Mouse (Mus musculus): ENCODE data around the gene Nampt.

Nampt gene

GRCm38 (mm10) chr12:32829321-32830090 is 10.2 kb downstream of the Nampt start:
- TF ChIP-seq NANOG (IDR thresholded peaks at IDR 0.05; ENCODE audit: borderline replicate concordance, low read length), result no peak
- no peak for TF ChIP-seq POU5F1 (IDR thresholded peaks at IDR 0.05; ENCODE audit: borderline replicate concordance, low read length)
- no peak for TF ChIP-seq CTCF (conservative IDR thresholded peaks at IDR 0.05; ENCODE audit: low read length)
- Histone ChIP-seq H3K9me3 (ENCODE audit: low read length) (no peaks in the 10 kb centered on the region), H3K36me3 (ENCODE audit: insufficient read depth, low read length) (peaks cover 81% of the 10 kb centered on the region), H3K27me3 (ENCODE audit: insufficient read depth, low read length) (no peaks in the 10 kb centered on the region), H3K4me1 (replicated peaks; ENCODE audit: low read depth, low read length) (peaks cover 56% of the 10 kb centered on the region), H3K4me3 (replicated peaks; ENCODE audit: low read length) (no peak overlapping the region)

DNA sequence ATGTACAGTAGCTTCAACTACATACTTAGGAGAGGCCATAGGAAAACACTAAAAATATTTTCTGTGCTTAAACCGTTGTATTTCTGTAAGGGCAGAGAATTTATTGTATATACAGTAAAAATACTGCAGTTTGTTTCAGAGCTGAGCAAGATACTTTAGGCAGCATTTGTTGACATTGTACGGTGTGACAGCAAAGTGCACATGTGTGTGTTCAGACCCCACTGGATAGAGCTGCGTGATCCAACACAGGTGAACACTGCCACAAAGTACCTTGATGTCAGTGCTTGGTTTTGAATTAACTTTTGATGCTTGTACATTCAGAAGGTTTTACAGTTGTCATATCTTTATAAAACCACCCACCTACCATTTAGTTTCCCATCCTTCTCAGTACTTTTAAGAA is 12.7 kb downstream of the Nampt start:
- Histone ChIP-seq H3K36me3 (ENCODE audit: insufficient read depth, low read length) (peaks cover 95% of the 10 kb centered on the region), H3K4me3 (replicated peaks; ENCODE audit: low read length) (no peak overlapping the region), H3K27me3 (ENCODE audit: insufficient read depth, low read length) (no peaks in the 10 kb centered on the region), H3K9me3 (ENCODE audit: low read length) (no peaks in the 10 kb centered on the region), H3K4me1 (replicated peaks; ENCODE audit: low read depth, low read length) (peaks cover 32% of the 10 kb centered on the region)
- TF ChIP-seq CTCF (conservative IDR thresholded peaks at IDR 0.05; ENCODE audit: low read length) (no peak), NANOG (IDR thresholded peaks at IDR 0.05; ENCODE audit: borderline replicate concordance, low read length) (no peak), POU5F1 (IDR thresholded peaks at IDR 0.05; ENCODE audit: borderline replicate concordance, low read length) (no peak)

- Histone ChIP-seq H3K9me3 (ENCODE audit: low read length) (no peaks in the 10 kb centered on the region), H3K27me3 (ENCODE audit: insufficient read depth, low read length) (no peaks in the 10 kb centered on the region), H3K36me3 (ENCODE audit: insufficient read depth, low read length) (peaks cover 97% of the 10 kb centered on the region), H3K4me3 (replicated peaks; ENCODE audit: low read length) (no peak overlapping the region), H3K4me1 (replicated peaks; ENCODE audit: low read depth, low read length) (peaks cover 22% of the 10 kb centered on the region)
- TF ChIP-seq POU5F1 (IDR thresholded peaks at IDR 0.05; ENCODE audit: borderline replicate concordance, low read length), result no peak
- TF ChIP-seq CTCF (conservative IDR thresholded peaks at IDR 0.05; ENCODE audit: low read length), result no peak
- no peak for TF ChIP-seq NANOG (IDR thresholded peaks at IDR 0.05; ENCODE audit: borderline replicate concordance, low read length)
Observed at GRCm38 (mm10) chr12:32834781-32835180, 15.4 kb downstream of the Nampt start.

DNA sequence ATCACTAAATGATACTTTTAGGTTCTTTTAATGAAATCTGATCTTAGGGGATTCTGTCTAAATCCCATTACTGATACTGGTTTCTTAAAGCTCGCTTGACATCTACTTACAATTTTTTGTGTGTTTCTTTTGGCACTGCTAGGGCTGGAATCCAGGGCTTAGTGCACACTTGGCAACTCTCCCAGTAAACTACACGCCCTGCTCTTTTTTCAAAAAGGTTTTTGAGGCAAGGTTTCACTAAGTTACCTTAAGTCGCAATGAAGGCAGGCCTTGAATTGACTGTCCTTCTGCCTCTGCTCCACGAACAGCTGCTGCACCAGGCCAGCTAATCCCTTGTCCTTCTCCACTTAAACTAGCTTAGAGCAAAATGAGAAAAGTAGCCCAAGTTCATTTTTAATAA is 15.9 kb downstream of the Nampt start:
- H3K36me3 ChIP-seq (ENCODE audit: insufficient read depth, low read length), result peaks cover 97% of the 10 kb centered on the region
- TF ChIP-seq CTCF (conservative IDR thresholded peaks at IDR 0.05; ENCODE audit: low read length) (no peak), POU5F1 (IDR thresholded peaks at IDR 0.05; ENCODE audit: borderline replicate concordance, low read length) (no peak), NANOG (IDR thresholded peaks at IDR 0.05; ENCODE audit: borderline replicate concordance, low read length) (no peak)
- peaks cover 20% of the 10 kb centered on the region for H3K4me1 ChIP-seq (replicated peaks; ENCODE audit: low read depth, low read length)
- no peaks in the 10 kb centered on the region for H3K9me3 ChIP-seq (ENCODE audit: low read length)
- H3K4me3 ChIP-seq (replicated peaks; ENCODE audit: low read length), result no peak overlapping the region
- H3K27me3 ChIP-seq (ENCODE audit: insufficient read depth, low read length), result no peaks in the 10 kb centered on the region

- H3K9me3 ChIP-seq (ENCODE audit: low read length), result no peaks in the 10 kb centered on the region
- H3K4me1 ChIP-seq (replicated peaks; ENCODE audit: low read depth, low read length), result peaks cover 11% of the 10 kb centered on the region; the same call in 1 of the 2 replicates
- TF ChIP-seq CTCF (conservative IDR thresholded peaks at IDR 0.05; ENCODE audit: low read length), result no peak
- no peak for TF ChIP-seq NANOG (IDR thresholded peaks at IDR 0.05; ENCODE audit: borderline replicate concordance, low read length)
- TF ChIP-seq POU5F1 (IDR thresholded peaks at IDR 0.05; ENCODE audit: borderline replicate concordance, low read length), result no peak
- H3K4me3 ChIP-seq (replicated peaks; ENCODE audit: low read length), result no peak overlapping the region
- no peaks in the 10 kb centered on the region for H3K27me3 ChIP-seq (ENCODE audit: insufficient read depth, low read length)
- peaks cover 100% of the 10 kb centered on the region for H3K36me3 ChIP-seq (ENCODE audit: insufficient read depth, low read length)
Observed at GRCm38 (mm10) chr12:32838406-32838805, 19.1 kb downstream of the Nampt start.

DNA sequence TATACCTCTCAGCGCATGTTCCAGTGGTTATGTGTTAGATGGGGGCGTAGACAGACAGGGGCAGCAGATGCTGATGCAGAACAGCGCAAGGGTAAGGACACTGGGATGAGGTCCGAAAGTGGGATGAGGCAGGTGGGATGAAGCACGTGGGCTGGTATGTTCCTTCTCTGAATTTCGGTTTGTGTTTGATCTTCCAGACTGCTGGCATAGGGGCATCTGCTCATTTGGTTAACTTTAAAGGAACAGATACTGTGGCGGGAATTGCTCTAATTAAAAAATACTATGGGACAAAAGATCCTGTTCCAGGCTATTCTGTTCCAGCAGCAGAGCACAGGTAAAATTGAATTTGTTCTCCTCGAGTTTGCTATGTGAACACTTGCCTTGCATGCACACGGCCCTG is 19.6 kb downstream of the Nampt start:
- Histone ChIP-seq H3K9me3 (ENCODE audit: low read length) (no peaks in the 10 kb centered on the region), H3K27me3 (ENCODE audit: insufficient read depth, low read length) (no peaks in the 10 kb centered on the region), H3K4me3 (replicated peaks; ENCODE audit: low read length) (no peak overlapping the region), H3K4me1 (replicated peaks; ENCODE audit: low read depth, low read length) (peaks cover 11% of the 10 kb centered on the region; the same call in 1 of the 2 replicates), H3K36me3 (ENCODE audit: insufficient read depth, low read length) (peaks cover 100% of the 10 kb centered on the region)
- TF ChIP-seq NANOG (IDR thresholded peaks at IDR 0.05; ENCODE audit: borderline replicate concordance, low read length) (no peak), POU5F1 (IDR thresholded peaks at IDR 0.05; ENCODE audit: borderline replicate concordance, low read length) (no peak), CTCF (conservative IDR thresholded peaks at IDR 0.05; ENCODE audit: low read length) (no peak)

DNA sequence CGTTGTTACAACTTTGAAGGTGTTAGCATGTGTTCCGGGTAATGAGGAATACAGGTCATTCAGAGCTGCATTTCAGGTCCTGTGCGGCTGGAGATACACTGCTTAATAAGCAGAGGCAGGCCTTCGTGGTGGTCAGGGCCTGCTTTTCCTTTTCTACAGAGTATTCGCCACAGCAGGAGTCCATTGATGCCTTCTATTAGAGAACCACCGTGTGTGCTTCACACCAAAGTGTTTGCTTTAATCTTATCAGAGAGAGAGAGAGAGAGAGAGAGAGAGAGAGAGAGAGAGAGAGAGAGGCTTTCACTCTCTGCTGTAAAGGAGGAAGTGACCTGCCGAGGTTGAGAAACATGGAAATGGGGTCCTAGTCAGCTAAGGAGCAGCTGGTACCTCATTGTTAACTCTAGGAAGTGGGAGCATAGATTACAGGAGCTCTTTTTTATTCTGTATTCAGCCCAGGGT is 22.1 kb downstream of the Nampt start:
- peaks cover 98% of the 10 kb centered on the region for H3K36me3 ChIP-seq (ENCODE audit: insufficient read depth, low read length)
- TF ChIP-seq CTCF (conservative IDR thresholded peaks at IDR 0.05; ENCODE audit: low read length), result no peak
- no peak for TF ChIP-seq POU5F1 (IDR thresholded peaks at IDR 0.05; ENCODE audit: borderline replicate concordance, low read length)
- TF ChIP-seq NANOG (IDR thresholded peaks at IDR 0.05; ENCODE audit: borderline replicate concordance, low read length), result no peak
- H3K9me3 ChIP-seq (ENCODE audit: low read length), result no peaks in the 10 kb centered on the region
- no peaks in the 10 kb centered on the region for H3K27me3 ChIP-seq (ENCODE audit: insufficient read depth, low read length)
- H3K4me1 ChIP-seq (replicated peaks; ENCODE audit: low read depth, low read length), result peaks cover 11% of the 10 kb centered on the region; the same call in 1 of the 2 replicates
- no peak overlapping the region for H3K4me3 ChIP-seq (replicated peaks; ENCODE audit: low read length)

DNA sequence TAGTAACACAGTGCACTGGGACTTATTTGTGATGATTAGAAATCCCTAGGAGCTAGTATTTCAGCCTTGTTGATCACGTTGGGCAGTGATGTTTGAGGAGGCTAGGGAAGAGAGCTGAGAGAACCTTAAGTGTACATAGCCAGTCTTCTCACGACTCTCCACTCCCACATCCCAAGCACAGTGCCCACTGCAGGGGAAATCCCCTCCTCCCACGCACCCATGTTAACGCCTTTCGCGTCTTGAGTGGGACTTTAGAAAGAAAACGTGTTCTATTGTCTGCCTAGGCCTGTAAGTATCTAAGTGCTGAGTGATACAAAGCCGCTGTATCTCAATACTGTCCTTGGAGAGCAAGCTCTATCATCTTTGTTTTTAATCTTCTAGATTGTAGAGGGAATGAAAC is 27.0 kb downstream of the Nampt start:
- no peaks in the 10 kb centered on the region; the same call in 1 of the 2 replicates for H3K4me1 ChIP-seq (replicated peaks; ENCODE audit: low read depth, low read length)
- TF ChIP-seq NANOG (IDR thresholded peaks at IDR 0.05; ENCODE audit: borderline replicate concordance, low read length) (no peak), CTCF (conservative IDR thresholded peaks at IDR 0.05; ENCODE audit: low read length) (no peak), POU5F1 (IDR thresholded peaks at IDR 0.05; ENCODE audit: borderline replicate concordance, low read length) (no peak)
- no peaks in the 10 kb centered on the region for H3K9me3 ChIP-seq (ENCODE audit: low read length)
- H3K27me3 ChIP-seq (ENCODE audit: insufficient read depth, low read length), result no peaks in the 10 kb centered on the region
- H3K4me3 ChIP-seq (replicated peaks; ENCODE audit: low read length), result no peak overlapping the region
- peaks cover 95% of the 10 kb centered on the region for H3K36me3 ChIP-seq (ENCODE audit: insufficient read depth, low read length)
